ENCODE assay signal across 8 mouse cellular contexts in the genomic region with DNA sequence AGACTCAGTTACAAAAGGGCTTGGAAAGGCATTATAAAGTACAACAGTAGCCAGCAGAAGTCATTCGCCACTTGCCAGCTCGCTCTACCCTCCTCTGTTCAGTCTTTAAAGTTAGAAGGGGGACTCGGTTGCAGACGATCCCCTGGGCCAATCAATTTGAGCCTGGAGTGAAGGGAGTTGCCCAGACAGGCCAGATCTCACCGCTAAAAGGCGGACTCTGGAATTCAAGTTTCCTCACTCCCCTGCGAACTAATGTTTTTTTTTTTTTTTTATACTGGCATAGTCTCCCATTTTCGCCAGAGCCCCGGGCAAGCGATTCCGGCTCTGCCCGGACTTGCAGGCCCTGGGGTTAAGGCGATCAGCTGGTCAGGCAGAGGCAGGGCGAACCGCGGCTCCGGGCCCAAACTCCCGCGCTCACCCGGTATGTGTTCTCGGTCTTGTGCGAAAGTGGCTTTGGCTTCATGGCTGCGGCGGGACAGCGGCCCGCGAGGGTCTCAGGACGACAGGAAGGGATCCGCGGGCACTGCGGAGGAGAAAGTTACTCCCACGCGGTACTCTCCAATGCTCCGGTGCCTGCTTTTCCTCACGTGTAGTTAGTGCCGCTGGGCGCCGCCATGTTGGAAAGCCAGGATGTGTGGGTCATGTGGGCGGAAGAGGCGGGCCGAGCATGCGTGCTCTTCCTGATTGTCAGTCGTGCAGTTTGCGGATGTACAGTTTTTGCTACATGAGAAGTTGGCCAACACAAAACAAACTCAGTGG. TPM values are rescaled to one million over a fixed set of nuclear protein-coding genes. Genes with fewer than 3 reads are reported as not detected.
A peak's percentile ranks its signal among the peaks of the same experiment; 100 is the strongest.
DNase-seq lines count a peak whose midpoint lies in the region; ATAC-seq and TF ChIP-seq lines count a peak whose summit lies in the region.

A gene (minus strand): TSS at position 617 of the 759 bp plus-strand sequence.

- peak within 1 kb of the TSS; percentile 49 for H3K9ac ChIP-seq in hindbrain, embryonic 14.5 days

- ATAC-seq in Patski: peak; percentile 96
- peak; percentile 100 for ATAC-seq in hindbrain, embryonic 14.5 days (ENCODE audit: low FRiP score)

- H3K4me1 ChIP-seq in hindbrain, embryonic 14.5 days (replicated peaks; ENCODE audit: control insufficient read depth, insufficient read depth, low read length): peaks cover 13% of the 10 kb centered on the region

- 0 out of 2 replicates have a peak within 1 kb of the TSS, but pooled peaks have one; percentile 16 for H3K27ac ChIP-seq in hindbrain, embryonic 14.5 days

- no peak for TF ChIP-seq CTCF in Patski (IDR thresholded peaks at IDR 0.05)

- CTCF ChIA-PET in Patski (lab: Charles Lee): no interaction called here

- POLR2A ChIA-PET in Patski (lab: Charles Lee): no interaction called here

- WGBS in hindbrain, embryonic 14.5 days: under 1% methylated on average over 44 of the region's 44 CpGs

- in situ Hi-C loops in Patski (cut with MboI; ENCODE audit: low pct_unique_long_range_greater_than_20kb): no loop called here

- H3K4me3 ChIP-seq in hindbrain, embryonic 14.5 days (replicated peaks; ENCODE audit: low read length): peak within 1 kb of the TSS; percentile 57

- peak; percentile 27 for DNase-seq in Patski (ENCODE audit: low read depth, low spot score)
- DNase-seq in cerebellum, postnatal 14 days: peak; percentile 81 to 85
- peak; percentile 66 to 75 for DNase-seq in frontal cortex, postnatal 25 days (ENCODE audit: low spot score in 2 of 2)
- DNase-seq in hindbrain, embryonic 14.5 days (ENCODE audit: low spot score): peak; percentile 87
- DNase-seq in layer of hippocampus, postnatal 36 days: peak; percentile 82
- DNase-seq in lung, postnatal 36 days: peak; percentile 89
- DNase-seq in retina, postnatal 1 day: peak; percentile 93
- peak; percentile 73 to 86 for DNase-seq in urinary bladder, adult 18-20 months (ENCODE audit: low spot score in 2 of 2)

- H3K36me3 ChIP-seq in hindbrain, embryonic 14.5 days (replicated peaks; ENCODE audit: control insufficient read depth, insufficient read depth): peaks cover 28% of the 10 kb centered on the region

- peaks cover 5% of the 10 kb centered on the region for H3K27me3 ChIP-seq in Patski
- H3K27me3 ChIP-seq in hindbrain, embryonic 14.5 days (ENCODE audit: control insufficient read depth, insufficient read depth, low read length): no peaks in the 10 kb centered on the region

- no peaks in the 10 kb centered on the region for H3K9me3 ChIP-seq in hindbrain, embryonic 14.5 days (ENCODE audit: control insufficient read depth, low read length)

- peak within 1 kb of the TSS; percentile 79 for H3K4me2 ChIP-seq in hindbrain, embryonic 14.5 days (replicated peaks)

RNA-seq across cellular contexts. Expression of the gene that starts here (rescaled TPM):
- polyA plus RNA-seq in Patski (2021): 26.3 TPM
- polyA plus RNA-seq in hindbrain, embryonic 14.5 days (2014; fragmentation: Nextera tagmentation; extraction: Ambion mirVana): 8.5 and 11.7 TPM in 2 replicates
- total RNA-seq in layer of hippocampus, postnatal 36 days (2021): 10 to 100 TPM; 20.7 to 26.3 TPM

Comparison
In these comparisons a context has a peak if more than half of its experiments do, and no peak if none do; other contexts are left out.
1. Peak in every context shown above with its lines: DNase-seq, ATAC-seq, H3K4me3 ChIP-seq and H3K27ac ChIP-seq.
2. DNase-seq: peak in every context shown above with its lines; median percentile 93 in retina, postnatal 1 day; 89 in lung, postnatal 36 days; 87 in hindbrain, embryonic 14.5 days; 83 in cerebellum, postnatal 14 days; 82 in layer of hippocampus, postnatal 36 days; 80 in urinary bladder, adult 18-20 months; 70 in frontal cortex, postnatal 25 days; 27 in Patski.